Mouse (Mus musculus) G1E (cell line): Measurements from ENCODE around the gene Sfxn2. TPM values are rescaled to one million over a fixed set of nuclear protein-coding genes. Genes with fewer than 3 reads are reported as not detected.

Experiments used
- ATAC-seq: 2 replicates; pipeline ENCODE4 v1.8.0; 2016; ENCODE audit warnings: mild to moderate bottlenecking; ENCODE audit not compliant: insufficient number of reproducible peaks, poor library complexity, low FRiP score, severe bottlenecking; ENCODE audit errors: extremely low read depth
- DNase-seq: peaks from one replicate; pipeline ENCODE4 v3.0.0; 2012; ENCODE audit warnings: low spot score
- H3K27me3 ChIP-seq: 2 replicates; pipeline ENCODE4 v1.6.1; 2012; ENCODE audit warnings: mild to moderate bottlenecking, low read length, inconsistent platforms; ENCODE audit not compliant: insufficient read depth
- H3K36me3 ChIP-seq: replicated peaks from 2 replicates; pipeline ENCODE3; 2012; ENCODE audit warnings: mild to moderate bottlenecking, inconsistent platforms
- H3K4me1 ChIP-seq: 2 replicates; pipeline ENCODE4 v1.6.1; 2012; ENCODE audit warnings: low read depth, low read length, inconsistent platforms, mixed read lengths; ENCODE audit not compliant: insufficient read depth
- H3K4me3 ChIP-seq: 2 replicates; pipeline ENCODE4 v1.5.1; 2012; ENCODE audit warnings: low read depth, mild to moderate bottlenecking, inconsistent platforms, low read length, moderate library complexity, mixed read lengths
- H3K9me3 ChIP-seq: replicated peaks from 2 replicates; pipeline ENCODE4 v1.6.1; 2012; ENCODE audit warnings: inconsistent platforms
- CTCF ChIP-seq: IDR thresholded peaks from 2 replicates; pipeline ENCODE4 v1.5.1; 2012; ENCODE audit warnings: low read depth, low read length, inconsistent platforms, mixed read lengths
- GATA1 ChIP-seq: IDR thresholded peaks from 2 replicates; pipeline ENCODE4 v1.6.1; 2012; ENCODE audit warnings: borderline replicate concordance, low read length, inconsistent platforms, mixed read lengths
- GATA2 ChIP-seq: IDR thresholded peaks from 2 replicates; pipeline ENCODE4 v1.6.1; 2012; ENCODE audit warnings: low read depth, low read length, inconsistent platforms, borderline replicate concordance
- POLR2AphosphoS5 ChIP-seq: IDR thresholded peaks from 2 replicates; pipeline ENCODE4 v1.6.1; 2012; ENCODE audit warnings: low read depth, low read length, inconsistent platforms; ENCODE audit not compliant: insufficient replicate concordance
- TAL1 ChIP-seq: conservative IDR thresholded peaks from 2 replicates; pipeline ENCODE4 v1.6.1; 2012; ENCODE audit warnings: low read depth, low read length, inconsistent platforms, mixed read lengths
- polyA plus RNA-seq: library from polyadenylated mRNA; stranded (reverse); fragments of >175 nt; gene quantifications from 2 replicates; pipeline ENCODE4 v1.2.3, GENCODE M21; 2012
- total RNA-seq, 2 experiments: library from RNA; stranded (forward) in 1 of 2; stranded (reverse) in 1 of 2; fragments of 200-1000 nt in 1 of 2; fragments of >200 nt in 1 of 2; fragmentation: Nextera tagmentation in 1 of 2; gene quantifications; 2 replicates each; pipeline ENCODE4 v1.2.3; 2014 to 2017

Sfxn2 gene
- total RNA-seq (2014; fragmentation: Nextera tagmentation) (0.83 and 5.9 TPM in 2 replicates), total RNA-seq (2017) (2.3 and 2.8 TPM in 2 replicates), polyA plus RNA-seq (0.74 and 1.6 TPM in 2 replicates)

DNA sequence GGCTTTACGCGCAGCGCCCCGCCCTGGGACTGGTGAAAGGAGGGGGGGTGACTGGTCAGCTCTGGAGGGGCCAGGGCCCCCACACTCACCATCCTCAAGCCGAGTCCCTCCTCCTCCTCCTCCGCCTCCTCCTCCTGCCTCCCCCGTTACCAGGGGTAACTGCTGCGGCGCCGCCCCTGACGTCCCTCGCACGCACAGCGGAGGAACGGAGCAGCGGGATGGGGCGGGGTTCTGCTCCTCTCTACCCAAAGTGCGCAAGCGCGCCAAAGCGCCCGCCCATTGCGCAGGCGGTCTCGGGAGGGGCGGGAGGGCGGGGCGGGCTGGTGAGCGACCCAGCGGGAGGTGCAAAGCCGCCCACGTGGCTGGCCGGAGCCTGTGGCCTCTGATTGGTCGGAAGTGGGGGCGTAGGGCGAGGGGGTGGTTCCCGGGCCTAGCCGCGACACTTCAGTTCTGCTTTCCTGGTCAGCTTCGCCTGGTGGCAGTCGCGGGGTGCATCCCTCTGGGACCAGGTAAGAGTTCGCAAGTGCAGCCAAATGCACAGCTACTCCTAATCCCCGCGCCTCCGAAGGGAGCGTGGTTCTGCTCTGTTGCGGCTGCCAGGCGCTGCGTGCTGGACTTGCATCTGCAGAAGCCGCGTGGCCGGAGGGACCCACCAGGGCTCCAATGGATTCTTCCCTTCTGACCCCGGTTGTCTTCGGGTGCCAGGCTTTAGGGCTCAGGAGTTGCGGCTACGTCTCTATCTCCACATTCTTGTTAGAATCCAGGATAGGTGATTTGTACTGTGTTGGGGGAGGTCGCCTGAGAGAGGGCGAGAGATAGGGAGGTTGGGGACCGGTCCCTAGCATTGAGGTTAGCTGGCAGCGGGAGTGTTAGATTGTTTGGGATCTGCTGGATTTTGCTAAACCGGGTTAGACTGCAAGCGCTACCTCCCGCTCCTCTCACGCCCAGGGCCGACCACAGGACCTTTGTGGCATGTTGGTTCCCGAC is at the start of gene Sfxn2, which contains the start of gene Arl3:
TSS of gene Sfxn2 (plus strand) at position 415 of the 987 bp plus-strand sequence.
TSS of gene Arl3 (minus strand) at position 248 of the 987 bp plus-strand sequence.
- Histone ChIP-seq H3K36me3 (no peaks in the 10 kb centered on the region), H3K27me3 (no peaks in the 10 kb centered on the region), H3K4me3 (peak within 1 kb of the TSS; percentile 79), H3K4me1 (peaks cover 32% of the 10 kb centered on the region), H3K9me3 (no peaks in the 10 kb centered on the region)
- ATAC-seq (peak; percentile 94), DNase-seq (peak; percentile 99)
- TF ChIP-seq CTCF (no peak), POLR2AphosphoS5 (no peak), GATA2 (no peak), GATA1 (no peak), TAL1 (no peak)

DNA sequence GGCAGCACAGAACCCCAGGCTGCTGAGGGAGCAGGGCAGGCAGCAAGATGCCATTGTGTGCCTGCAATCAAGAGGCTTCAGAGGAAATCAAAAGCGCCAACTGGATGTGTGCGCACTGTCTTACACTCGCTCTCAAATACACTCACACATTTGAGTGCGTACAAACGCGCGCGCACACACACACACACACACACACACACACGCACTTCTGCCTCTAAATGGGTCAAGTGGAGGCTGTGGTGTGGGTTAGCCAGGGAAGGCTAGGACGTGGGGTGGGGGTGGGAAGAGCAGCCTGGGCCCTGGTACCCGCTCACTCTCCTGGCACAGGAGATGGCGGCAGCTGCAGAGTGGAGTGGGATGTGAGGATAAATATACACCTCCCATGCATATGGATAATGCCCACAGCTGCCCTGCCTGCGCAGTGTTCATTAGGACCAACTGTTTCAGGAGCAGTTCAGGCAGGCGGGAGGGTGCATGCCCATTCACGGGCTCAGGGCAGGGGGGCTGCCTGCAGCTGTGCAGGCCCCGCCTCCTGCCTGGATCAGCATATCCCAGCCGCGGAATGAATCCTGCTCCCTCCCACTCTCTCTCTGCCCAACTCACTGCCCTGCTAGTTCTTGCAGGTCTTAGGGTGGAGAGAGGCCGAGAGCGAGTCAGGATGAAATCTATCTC is 49.5 kb upstream of the Sfxn2 start:
- no peaks in the 10 kb centered on the region for H3K36me3 ChIP-seq
- no peak for ATAC-seq
- TF ChIP-seq GATA1: no peak
- no peaks in the 10 kb centered on the region for H3K9me3 ChIP-seq
- H3K4me3 ChIP-seq: no peak overlapping the region
- peaks cover 38% of the 10 kb centered on the region for H3K4me1 ChIP-seq
- DNase-seq: no peak
- H3K27me3 ChIP-seq: peaks cover 56% of the 10 kb centered on the region

DNA sequence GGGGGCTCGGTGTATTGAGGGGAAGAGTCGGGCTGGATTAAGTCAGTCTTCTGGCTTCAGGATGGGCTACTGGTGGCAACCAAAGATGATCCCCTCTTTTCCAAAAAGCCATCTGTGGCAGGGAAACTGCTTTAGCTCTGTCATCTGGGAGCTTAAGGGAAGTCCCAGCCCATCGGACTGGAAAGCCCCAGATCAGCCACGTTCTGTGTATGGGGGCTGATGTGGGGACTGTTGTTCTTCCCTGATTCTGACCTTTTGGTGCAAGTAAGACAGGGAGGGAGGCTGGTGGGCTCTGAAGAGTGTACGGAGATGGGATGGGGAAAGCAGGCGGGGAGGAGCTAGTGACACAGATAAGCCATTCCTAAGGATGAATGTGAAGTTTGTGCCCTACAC is 49.0 kb upstream of the Sfxn2 start:
- no peak for ATAC-seq
- no peak for TF ChIP-seq POLR2AphosphoS5
- TF ChIP-seq GATA1: no peak
- TF ChIP-seq CTCF: no peak
- TF ChIP-seq TAL1: no peak
- TF ChIP-seq GATA2: no peak
- Histone ChIP-seq H3K9me3 (no peaks in the 10 kb centered on the region), H3K4me1 (peaks cover 36% of the 10 kb centered on the region), H3K27me3 (peaks cover 60% of the 10 kb centered on the region), H3K4me3 (no peak overlapping the region), H3K36me3 (no peaks in the 10 kb centered on the region)
- DNase-seq: no peak

DNA sequence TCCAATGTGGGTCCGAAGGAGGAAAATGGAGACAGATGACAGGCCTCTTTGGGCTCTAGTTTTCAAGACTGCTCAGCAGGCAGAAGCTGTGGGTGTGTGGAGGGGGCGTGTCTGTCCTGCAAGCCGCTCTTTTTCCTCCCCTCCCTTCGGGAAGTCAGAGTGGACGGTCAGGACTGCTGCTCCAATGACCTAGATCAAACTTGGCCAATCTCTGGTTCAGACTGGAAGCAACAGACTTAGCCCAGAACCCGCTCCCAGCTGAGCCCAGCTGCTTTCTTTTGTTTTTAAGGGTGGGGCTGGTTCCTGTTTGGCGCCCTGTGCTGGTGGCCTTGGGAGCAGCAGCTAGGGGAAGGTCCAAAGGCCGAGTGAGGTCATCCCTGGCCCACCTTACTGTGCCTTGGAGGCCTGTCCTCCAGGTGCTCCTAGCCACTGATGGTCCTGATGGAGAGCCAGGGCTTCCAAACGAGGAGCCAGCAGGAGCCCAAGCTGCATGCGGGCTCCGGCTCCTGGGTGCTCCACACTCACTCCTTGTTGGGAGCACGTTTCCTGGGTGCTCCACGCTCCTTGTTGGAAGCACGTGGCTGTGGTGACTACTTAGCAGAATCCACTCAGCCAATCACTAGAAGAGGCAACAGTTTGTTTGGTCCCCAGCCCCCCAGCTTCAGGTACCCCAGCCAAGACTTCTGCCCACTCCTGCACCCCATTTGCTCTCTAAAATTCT is 48.4 kb upstream of the Sfxn2 start:
- peaks cover 66% of the 10 kb centered on the region for H3K27me3 ChIP-seq
- no peak for ATAC-seq
- no peaks in the 10 kb centered on the region for H3K36me3 ChIP-seq
- TF ChIP-seq TAL1 (no peak), POLR2AphosphoS5 (no peak), GATA2 (no peak), CTCF (no peak), GATA1 (no peak)
- peak overlapping the region; percentile 21; the same call in 1 of the 2 replicates for H3K4me3 ChIP-seq
- DNase-seq: no peak
- H3K4me1 ChIP-seq: peaks cover 34% of the 10 kb centered on the region
- H3K9me3 ChIP-seq: no peaks in the 10 kb centered on the region

DNA sequence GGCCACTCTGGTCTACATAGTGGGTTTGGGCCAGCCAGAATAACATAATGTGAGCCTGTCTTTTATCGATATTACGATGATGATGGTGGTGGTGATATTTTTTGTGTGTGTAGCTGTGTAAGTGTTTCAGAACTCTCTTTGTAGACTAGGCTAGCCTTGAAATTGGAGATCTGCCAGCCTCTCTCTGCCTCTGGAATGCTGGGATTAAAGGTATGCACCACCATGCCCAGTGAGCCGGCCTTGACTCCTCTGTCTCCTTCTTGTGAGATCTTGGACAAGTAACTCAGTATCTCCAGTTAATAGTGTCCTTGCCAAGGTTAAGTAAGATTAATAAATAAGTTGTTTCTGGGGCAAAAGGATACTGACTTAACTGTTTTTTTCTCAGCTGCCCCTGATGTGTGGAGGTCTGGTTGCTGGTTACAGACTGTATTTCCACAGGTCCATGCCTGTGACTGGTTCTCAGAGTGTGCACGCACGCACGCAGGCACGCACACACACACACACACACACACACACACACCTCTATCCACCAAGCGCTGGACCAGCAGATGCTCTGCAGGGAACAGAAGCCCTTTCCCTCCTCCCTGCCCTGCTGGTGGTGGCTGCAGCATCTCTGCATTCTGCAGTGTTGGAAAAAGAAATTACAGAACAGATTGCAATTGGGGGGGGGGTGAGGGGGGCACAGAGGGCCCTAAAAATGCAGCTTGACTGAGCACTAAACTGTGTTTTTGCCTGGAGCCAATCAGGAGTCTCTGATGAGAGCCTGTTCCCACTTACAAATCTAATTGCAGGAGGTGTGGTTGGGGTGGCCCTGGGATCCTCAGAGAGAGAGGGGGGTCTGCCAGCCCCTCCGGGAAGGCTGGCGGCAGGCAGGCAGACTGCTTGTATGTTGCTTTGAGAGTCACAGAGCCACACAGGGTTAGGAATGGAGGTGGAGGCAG is 47.2 kb upstream of the Sfxn2 start:
- DNase-seq (no peak), ATAC-seq (no peak)
- Histone ChIP-seq H3K4me1 (peaks cover 37% of the 10 kb centered on the region), H3K27me3 (peaks cover 76% of the 10 kb centered on the region), H3K9me3 (no peaks in the 10 kb centered on the region), H3K36me3 (no peaks in the 10 kb centered on the region), H3K4me3 (no peak overlapping the region)
- TF ChIP-seq TAL1 (no peak), CTCF (no peak), GATA2 (no peak), POLR2AphosphoS5 (no peak), GATA1 (no peak)
